Mouse (Mus musculus) layer of hippocampus, postnatal 14 days (tissue): ENCODE measurements at regions not wholly inside any gene's neighbourhood (a gene's known extent, or its start where the extent isn't known, plus 50 kb on each side); places are given as distances from the start of the nearest gene placed in this dataset.

Experiments used
- DNase-seq, 2 experiments: peaks; one replicate each; pipeline ENCODE4 v3.0.0; 2021 to 2022; ENCODE audit warnings: low spot score in 2 of 2, mixed read lengths in 1 of 2

DNA sequence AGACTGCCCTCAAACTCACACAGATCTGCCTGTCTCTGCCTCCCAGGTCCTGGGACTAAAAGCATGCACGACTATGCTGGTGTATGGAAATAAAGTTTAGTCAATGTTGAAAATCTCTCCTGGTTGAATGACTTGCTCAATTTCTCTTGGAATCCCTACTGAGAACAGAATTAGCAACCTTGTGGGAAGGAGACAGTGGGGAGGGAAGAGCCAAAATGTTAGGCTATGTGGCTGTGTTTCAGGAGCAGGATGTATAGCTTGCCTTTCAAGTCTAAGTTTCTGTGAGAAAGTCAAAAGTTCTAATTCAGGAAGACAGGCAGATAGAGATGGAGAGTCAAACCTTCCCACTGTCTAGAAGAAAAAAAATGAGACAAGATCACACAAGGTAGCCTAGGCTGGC is 168.3 kb upstream of the Creb1 start:
- DNase-seq, result no peak

DNA sequence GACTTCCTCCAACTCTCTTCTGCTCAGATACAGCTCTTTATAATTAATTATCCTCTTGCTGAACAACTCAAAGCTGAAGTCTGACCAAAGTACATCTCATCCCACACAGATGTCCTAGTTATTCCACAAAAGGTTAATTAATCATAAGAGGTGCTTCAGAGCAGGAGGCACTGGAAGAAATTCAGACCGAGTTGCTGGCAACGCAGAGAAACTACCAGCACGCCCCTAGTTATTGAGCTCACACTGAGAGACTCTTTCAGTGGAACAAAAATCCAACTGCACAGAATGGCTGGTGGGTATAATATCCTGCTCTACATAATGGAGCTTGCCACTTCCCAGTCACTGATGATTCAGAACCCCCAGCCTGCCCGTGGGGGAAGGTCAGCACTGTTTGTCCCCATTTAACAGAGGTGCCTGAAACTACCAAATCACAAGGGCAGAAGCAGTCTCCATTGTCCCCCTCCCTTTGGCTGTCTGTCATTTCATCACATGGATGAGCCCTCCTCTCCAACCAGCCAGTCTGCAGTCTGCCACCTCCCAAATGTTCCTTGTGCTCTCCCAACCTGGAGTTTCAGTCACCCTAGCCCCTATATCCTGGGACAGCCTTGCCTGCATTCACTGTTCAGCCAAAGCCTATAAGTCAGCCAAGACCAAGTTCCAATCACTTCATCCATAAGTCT is 170.3 kb upstream of the Creb1 start:
- DNase-seq, result peak; percentile 37 to 68

DNA sequence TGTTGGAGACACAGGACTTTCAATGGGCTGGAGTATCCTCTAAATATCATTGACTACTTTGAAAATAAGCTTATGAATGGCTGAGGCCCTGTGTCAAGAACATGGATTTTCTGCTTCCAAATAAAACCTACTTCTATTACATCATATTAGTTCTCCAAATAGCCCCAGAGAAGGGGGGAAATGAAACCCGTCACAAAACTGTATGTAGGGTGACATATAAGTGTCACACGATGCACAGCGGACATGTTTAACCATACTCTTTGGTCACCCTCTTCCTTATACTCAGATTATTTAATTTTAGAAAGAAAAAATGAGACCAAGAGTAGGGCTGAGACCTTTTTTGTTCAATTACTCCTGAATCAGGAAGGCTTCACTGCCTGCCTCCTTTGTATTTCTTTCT is 189.2 kb upstream of the Creb1 start:
- no peak for DNase-seq

DNA sequence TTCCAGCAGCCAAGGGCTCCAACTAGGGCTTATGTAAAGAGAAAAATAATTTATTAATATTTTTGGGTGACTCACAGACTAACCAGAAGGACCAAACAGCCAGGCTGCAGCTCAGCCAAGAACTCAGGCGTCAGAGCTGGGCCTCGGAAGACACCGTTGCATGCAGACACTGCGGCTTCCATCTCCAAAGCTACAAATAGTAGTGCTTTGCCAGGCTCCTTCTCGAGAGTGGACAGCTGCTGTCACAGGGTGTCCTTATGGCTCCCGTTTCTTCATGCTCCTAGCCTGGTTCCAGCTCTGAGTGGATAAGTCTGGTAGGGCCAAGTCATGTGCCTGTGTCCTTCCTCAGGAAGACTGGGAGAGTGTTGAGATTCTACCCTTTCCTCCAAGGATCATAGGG is 190.8 kb upstream of the Creb1 start:
- DNase-seq, result peak; percentile 36 to 63

- DNase-seq, result no peak
Measured at GRCm38 (mm10) chr1:64338575-64338961, 193.9 kb upstream of the Creb1 start.

DNA sequence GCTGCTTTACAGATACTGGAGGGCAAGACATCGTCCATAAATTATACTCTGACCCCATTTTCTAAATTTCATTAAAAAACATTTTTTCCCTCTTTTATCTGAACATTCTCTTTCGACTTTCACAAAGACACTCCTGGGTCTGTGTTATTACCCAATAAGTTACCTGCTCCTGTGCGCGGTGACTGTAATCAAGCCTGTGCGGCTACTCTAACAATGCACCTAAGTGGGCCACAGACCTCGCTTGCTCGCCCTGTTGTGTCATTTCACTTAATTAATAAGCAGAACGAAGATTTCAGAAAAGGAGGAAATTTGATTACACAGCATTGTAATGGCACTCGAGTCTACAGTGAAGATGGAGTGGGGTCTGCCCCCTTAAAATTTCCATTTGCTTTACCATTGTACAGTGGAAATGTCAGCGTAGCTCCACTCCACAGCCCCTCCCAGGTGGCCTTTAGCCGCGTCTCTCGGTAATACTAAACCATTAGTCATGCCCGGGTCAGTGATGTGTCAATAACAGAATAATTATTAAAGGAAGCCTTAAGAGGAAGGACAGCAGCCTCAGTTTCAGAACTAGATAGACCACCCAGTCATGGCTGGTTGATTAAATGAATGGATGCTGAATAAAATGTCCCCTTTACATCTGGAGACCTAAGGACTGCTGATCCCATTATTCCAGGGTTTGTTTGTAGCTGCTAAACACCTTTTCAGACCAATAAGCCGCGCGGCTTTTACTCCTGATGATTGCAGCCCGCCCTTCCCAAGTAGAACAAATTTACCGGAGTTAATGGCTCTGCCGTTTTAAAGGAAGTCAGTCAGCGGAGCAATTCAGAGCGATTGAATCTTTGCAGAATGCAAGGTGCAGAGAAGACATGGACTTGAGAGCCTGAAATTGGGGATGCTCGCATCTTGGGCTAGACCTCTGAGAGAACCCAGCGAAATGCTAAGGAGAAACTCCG is 194.5 kb upstream of the Creb1 start:
- no peak for DNase-seq

DNA sequence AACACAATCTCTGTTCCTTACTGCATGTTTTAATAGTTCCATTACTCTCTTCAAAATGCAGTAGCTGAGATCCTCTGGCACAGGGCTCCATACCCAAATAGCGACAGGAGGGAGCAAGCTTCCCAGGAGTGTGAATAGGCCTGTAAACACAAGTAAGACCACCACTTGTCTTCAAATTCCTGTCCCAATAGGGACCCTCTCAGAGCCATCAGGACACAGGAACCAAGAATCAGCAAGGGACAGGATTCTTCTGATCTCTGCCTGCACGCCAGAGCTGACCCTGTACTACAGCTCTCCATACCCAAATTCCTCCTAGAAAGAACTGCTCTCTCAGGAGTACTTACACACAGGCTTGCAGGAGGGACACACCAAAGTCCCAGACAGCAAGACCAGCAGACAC is 200.9 kb upstream of the Creb1 start:
- no peak for DNase-seq

DNA sequence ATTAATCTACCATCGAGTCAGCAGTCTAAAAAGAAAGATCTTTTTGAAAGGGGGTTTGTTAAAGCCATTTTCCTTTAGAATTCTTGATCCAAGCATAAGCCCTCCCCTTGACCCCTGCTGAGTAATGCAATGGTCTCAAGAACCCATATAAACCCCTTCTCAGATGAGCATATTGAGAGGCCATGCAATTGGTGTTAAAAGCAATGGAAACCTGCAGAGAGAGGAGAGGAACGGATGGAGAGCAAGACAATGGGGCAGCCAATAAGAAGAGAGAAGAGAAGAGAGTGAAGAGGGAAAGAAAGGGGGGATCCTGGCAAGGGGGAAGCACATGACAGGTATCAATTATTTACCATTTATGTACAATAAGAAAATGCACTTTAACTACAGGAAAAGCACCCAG is 201.7 kb upstream of the Creb1 start:
- DNase-seq, result no peak

GRCm38 (mm10) chr1:64322197-64322596 is 200.1 kb upstream of the Klf7 start:
- DNase-seq, result no peak

DNA sequence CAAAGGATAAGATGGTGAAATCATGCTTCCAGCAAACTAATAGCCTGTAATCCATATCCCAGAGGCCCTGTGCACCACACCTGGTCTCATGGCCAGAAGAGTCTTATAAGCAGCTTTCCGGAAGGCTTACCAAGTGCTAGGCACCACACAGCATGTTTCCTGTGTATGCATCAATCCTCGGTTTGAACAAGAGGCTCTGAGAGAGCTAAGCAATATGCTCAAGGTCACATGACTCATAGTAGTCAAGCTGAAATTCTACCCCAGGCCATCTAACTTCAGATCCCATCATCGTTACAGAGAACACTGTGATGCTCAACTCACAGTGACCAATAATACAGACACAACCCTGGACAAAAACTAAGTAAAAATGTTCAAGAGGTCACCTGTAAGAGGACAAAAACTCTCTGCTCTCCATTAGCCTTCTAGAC is 197.1 kb upstream of the Klf7 start:
- no peak for DNase-seq

GRCm38 (mm10) chr1:64318440-64319154 is 196.5 kb upstream of the Klf7 start:
- DNase-seq, result no peak

- DNase-seq, result no peak
Measured at GRCm38 (mm10) chr1:64317032-64317636, 195.1 kb upstream of the Klf7 start.

DNA sequence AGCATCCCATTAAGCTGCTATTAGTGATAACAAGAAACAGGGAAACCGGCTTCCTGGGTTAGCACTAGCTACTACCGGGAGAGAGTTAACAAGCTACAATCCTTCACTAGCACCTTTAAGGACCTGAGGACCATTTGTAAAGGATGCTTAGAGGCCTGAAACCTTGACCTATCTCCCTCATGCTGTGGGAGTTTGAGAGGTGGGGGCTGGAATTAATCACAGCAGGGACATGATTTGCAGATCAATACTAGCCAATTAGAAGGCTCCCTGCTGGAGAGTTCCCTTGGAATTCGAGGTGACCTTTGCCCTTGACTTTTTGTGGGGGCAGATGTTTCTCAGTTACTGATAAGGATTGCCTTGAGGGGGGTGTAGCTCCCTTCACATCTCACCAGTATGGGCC is 189.3 kb upstream of the Klf7 start:
- no peak for DNase-seq

GRCm38 (mm10) chr1:64308560-64308959 is 186.5 kb upstream of the Klf7 start:
- no peak for DNase-seq

DNA sequence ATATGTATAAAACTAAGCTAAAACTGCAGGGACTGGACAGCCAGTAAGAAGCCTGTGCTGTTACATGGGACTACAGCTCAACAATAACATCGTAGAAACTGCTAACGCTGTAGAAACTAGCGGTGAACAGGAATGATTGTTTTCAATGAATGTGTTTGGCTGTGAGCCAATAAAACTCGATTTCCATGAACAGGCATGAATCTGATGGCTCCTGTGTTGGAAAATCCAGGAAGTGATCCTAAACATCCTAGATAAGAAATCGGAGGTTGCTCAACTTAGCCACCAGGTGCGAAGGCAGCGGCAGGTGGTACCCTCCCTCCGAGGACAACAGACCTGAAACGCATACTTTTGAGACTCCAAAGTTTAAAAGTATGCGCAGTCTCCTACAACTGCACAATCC is 186.0 kb upstream of the Klf7 start:
- no peak for DNase-seq

DNA sequence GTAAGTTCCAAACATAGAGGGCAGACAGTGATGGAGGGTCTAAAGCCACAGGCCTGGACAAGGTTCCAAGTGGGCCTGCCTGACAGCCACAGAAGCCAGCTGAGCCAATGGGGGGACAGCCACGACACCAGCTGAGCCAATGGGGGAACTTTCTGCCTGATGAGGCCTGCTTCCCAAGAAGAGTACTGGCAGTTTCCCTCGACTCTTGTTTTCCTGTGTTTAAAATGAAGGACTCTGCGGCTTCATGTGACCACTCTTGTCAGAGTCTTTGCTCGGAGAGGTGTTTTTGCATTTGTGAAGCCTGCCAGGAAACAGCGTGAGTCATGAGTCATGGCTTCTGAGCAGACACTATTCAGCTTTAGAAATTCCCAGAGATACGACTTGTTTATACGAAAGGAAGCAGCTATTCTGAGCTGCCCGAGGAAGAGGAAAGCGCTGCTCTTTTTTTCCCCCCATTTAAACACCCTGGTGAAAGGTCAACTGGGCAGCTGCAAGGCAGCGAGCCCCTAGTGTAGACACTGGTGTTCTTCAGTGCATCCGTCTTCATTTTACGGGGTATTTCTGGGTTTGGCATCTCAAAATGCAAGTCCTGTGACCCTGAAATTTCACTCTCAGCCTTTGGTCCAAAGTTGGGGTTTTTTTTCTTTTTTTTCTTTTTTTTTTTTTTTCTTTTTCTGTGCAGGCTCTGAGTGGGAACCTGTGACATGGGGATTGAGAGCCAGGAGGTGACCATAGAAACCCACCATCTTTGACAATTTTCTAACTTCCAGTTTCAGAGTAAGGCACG is 183.5 kb upstream of the Klf7 start:
- peak; percentile 38 to 50 for DNase-seq

- peak; percentile 58 to 65 for DNase-seq
Measured at GRCm38 (mm10) chr1:64302833-64303358, 180.8 kb upstream of the Klf7 start.

- no peak for DNase-seq
Measured at GRCm38 (mm10) chr1:64301530-64302061, 179.5 kb upstream of the Klf7 start.

GRCm38 (mm10) chr1:64300951-64301529 is 179.0 kb upstream of the Klf7 start:
- no peak for DNase-seq

DNA sequence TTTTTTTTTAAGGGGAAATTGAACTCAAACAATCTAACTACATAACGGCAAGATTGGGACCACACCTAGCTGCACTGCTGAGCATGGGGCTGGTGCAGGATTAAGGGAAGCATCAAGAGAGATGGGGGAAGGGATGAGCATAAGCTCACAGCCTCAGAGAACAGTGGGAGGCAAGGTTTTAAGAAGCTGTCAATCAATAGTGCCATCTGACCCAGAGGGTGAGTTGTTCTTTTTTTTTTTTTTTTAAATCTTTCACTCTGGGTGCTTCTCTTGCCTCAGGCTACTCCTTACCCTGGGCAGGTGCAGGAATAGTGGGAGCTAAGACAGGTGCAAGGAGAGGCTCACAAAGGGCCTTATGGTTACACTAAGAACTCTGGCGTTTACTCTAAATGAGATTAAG is 176.9 kb upstream of the Klf7 start:
- DNase-seq, result no peak
